Mouse (Mus musculus): ENCODE results near the gene Ccr9. TPM values are rescaled to one million over a fixed set of nuclear protein-coding genes. Genes with fewer than 3 reads are reported as not detected.
A peak's percentile ranks its signal among the peaks of the same experiment; 100 is the strongest.

The Ccr9 gene
- total RNA-seq, 4 experiments from 2014 or later = 0.23 TPM; not detected in 3

DNA sequence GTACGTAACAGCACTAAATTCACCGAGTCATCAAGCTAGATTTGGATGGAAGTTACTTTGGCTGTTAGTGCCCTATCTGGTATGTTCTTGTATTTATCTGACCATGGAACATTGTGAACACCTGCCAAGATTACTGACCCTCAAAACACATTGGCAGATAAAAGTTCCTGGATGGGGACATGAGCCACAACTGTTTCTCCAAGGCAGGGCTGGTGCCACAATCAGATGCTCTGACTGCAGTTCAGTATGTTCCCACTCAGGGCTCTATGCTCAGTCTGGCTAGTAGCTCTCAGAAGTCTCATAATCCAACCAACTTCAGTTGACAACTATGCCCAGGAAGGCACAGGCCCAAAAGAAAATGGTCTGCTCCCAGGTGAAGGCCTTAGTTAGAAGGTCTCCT lies 124.2 kb downstream of the Ccr9 start:
- no peak for DNase-seq (ENCODE audit: low spot score)

DNA sequence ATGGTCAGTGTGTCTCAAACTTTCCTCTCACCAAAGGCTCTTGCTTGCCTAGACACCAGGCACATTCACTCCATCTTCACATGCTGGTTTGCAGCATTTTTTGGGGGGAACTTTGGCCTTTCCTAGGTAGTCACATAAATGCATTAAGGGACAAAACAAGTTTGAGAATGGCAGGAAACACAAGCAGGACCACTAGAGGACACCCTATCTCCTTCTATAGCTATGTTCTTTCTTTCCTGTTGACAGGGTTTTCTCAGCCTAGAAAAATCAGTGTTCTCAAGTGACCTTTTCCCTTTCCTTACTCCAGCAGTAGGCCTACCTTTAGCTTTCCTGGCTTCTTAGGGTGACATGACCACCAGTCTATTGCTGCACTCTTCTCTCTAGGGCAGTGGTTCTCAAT lies 124.7 kb downstream of the Ccr9 start:
- no peak for DNase-seq (ENCODE audit: low spot score)

DNA sequence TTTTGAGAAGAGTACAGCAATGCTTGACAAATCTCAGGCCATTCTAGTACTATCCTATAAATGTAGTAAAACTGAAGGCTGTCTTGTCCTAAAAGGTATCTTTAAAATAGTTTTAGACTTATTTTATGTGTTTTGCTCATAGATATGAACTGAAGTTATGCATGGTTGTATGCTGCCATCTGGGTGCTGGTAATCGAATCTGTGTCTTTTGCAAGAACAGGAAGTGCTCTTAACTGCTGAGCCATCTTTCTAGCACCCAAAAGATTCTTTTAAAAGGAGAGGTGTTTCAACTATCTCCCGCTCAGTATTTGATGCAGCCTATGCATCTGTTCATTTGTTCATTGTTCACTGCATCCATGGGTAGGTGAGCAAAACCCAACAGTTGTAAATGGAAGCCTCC lies 127.0 kb downstream of the Ccr9 start:
- DNase-seq (ENCODE audit: low spot score) = no peak

DNA sequence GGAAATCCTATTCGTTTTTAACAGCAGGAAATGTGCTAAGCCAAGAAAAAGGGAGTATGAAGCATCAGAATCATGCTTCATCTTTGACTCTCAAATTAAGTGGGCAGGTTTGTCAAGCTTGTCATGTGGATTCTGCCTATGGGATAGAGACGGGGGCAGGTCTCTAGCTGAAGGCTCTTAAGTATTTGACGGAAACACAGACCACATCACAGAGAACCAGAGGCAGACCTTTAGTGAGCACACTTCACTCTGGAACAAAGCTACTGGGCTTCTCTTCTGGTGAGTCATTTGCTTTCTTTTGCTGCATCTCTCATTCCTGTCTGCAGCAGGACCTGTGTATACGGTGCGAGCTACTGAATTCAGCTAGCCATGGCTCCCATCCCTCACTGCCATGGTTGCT lies 128.0 kb downstream of the Ccr9 start, which contains the start of gene Cxcr6:
Gene Cxcr6, plus strand, starts transcription at position 209 of the 400 bp plus-strand sequence.
- no peak for DNase-seq (ENCODE audit: low spot score)

DNA sequence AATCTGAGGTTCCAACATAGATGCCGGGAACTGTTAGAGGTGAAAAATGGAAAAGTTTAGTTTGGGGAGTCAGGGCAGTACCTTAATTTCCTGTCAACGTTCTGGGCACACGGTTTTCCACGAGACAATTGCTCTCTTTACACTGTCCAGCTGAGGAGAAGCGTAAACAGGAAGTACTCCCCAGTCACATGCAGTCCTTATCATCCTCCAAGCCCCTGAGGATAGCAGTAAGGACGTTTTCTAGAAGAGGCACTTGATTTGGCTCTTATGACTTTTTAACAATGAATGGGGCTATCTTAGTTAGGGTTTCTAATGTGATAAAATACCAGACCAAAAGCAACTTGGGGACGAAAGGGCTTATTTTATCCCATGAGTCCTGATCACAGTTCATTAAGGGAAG lies 130.3 kb downstream of the Ccr9 start:
- peak; percentile 33 for DNase-seq (ENCODE audit: low spot score)

DNA sequence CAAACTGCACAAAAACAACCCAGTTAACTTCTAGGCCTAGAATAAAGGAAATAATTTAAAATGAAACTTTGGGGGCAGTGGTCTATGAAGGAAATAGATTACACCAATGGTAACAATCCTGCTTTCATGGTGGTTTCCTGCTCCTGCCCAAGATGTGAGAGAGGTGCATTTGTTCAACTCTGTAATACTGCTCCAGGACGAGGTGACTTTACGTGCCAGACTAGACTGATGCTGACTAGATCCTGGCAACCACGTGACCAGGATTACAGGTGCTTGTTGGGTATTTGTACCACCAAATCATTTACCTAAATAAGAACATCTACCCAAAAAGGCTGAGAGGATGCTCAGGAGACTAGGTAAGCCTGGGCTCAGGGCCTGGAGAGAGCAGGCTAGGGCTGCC lies 133.6 kb downstream of the Ccr9 start:
- no peak for DNase-seq (ENCODE audit: low spot score)

DNA sequence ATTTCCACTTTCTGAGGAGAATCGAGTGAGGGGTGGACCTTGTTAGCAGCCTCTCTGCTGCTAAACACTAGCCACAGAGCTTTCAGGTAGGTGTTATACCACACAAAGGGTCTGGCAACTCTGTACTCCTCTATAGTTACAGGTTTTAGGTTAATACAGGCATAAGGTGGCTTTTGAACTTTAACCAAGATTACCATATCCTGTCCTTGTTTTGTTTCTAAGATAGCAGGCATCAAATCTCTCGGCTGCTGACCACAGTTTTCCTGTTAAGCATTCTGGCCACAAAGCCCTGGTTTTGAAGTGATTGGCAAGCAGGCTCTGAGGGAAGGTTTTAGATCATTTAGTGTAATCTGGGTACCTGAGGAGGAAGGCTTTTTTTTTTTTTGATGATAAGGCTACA lies 136.1 kb downstream of the Ccr9 start:
- no peak for DNase-seq (ENCODE audit: low spot score)

DNA sequence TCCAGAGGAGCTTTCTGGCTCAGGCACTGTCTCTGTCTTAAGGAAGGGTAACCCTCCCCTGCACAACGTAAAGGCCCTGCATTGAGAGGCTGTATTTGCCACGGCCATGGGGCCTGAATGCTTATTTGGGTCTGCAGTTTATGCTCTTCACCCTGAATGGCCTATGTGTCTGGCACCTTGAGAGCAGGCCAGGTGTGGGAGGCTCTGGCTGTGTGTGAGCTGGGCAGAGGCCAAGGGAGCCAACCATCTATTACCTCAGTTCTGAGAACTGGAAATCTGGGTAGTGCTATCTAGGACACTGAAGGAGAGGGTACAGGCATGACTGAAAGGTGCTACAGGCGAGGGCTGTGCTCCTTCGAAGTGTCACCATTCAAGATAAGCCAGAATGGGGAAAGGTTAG lies 136.6 kb downstream of the Ccr9 start:
- DNase-seq (ENCODE audit: low spot score) = no peak

DNA sequence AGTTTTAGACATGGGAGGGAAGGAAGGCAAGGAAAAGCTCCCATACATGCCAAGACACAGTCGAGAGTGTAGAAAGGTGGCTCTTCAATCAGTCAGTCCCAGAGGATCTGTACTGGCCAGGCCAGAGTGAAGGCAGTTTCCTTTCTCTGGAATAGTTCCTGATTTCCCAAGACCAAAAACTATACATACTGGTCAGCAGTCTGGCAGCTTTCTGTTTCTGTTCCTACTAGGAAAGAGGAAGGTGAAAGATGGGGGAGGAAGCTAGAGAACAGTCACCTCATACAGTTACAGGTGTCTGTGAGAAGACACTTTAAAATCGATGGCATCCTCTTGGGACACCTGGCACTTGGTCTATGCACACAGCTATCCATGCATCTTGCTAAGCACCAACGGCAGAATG lies 137.2 kb downstream of the Ccr9 start:
- DNase-seq (ENCODE audit: low spot score) = peak; percentile 20

DNA sequence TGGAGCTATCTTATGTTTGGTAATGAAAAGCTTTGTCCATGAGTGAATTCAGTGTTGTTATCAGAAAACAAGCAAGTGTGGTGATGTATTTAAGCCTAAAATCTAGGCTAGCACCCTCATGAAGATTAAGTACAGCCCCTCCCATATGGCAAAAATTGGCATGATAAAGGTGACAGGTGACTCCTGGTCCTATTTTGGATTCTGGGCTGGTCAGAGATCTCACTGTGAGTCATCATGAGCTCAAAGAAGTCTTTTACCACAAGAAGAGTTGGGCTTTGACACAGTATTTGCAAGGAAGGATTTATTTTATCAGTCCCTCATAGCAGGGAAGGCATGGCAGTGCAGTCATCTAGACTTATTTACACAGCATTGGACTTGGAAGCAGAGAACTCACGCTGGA lies 137.8 kb downstream of the Ccr9 start:
- DNase-seq (ENCODE audit: low spot score) = no peak

DNA sequence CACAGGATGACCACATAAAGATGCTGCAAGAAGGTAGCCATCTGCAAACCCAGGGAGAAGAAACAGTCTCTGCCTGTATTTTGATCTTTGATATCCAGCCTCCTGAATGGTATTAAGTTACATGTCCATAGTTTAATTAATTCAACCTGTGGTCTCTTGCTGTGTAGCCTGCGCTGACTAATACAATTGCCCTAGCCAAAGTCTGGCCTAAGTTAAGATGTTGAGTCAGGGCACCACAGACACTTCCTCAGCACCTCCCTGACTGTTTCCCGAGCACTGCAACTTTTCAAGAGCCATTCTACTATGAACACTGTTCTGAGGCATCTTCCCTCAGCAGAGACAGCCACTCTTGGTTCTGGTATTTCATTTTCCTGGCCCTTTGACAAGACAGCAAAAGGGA lies 140.4 kb downstream of the Ccr9 start:
- DNase-seq (ENCODE audit: low spot score) = no peak

DNA sequence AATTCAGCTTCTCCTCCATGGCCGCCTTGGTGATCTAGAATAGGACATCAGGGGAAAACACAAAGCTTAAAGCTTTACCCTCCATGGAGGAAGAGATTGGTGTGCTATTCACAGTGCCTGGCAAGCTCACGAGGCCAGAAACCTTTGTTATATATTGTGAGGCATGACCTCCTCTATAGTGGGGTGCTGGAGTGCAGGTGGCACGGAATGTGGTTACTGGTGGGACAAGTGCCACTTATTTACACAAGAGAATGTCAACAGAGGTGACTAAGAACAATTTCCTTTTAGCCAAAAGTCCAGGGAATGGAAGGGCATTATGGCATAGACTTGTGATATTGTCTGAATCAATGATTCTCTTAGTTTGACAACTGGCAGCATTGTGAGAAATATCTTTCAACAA lies 148.4 kb downstream of the Ccr9 start:
- DNase-seq (ENCODE audit: low spot score) = no peak

DNA sequence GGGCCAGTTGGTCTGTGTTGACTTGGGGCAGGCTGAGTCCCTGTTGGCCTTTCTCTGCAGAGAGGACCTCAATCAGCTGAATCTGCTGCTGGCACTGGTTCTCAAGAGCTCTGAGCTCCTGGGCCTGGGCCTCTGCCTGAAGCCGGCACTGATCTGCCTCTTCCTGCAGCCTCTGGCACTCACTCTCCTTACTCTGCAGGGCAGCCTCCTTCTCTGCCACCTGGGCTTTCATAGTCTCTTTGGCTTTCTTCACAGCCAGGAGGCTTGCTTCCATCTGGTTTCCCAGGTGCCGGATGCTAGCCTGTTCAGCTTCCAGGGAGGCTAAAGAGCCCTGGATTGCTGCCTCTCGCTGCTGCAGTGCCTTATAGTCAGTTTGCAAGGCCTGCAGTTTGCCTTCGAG lies 150.7 kb downstream of the Ccr9 start:
- DNase-seq (ENCODE audit: low spot score) = no peak

Other genes with a start within 250 kb of the Ccr9 start
- 10 to 100 TPM; 34.0 to 52.2 (median 36.9) TPM for gene Limd1, start 199.7 kb upstream of the Ccr9 start, total RNA-seq (2022)
- gene Sacm1l, start 148.7 kb upstream of the Ccr9 start, total RNA-seq (2022) = 10 to 100 TPM; 29.5 to 36.0 (median 32.5) TPM
- gene Slc6a20b, start 45.9 kb upstream of the Ccr9 start, total RNA-seq (2022) = not detected
- not detected for gene Slc6a20a, start 446 bp downstream of the Ccr9 start, total RNA-seq (2022)
- 10 to 100 TPM; 38.8 to 45.6 (median 42.2) TPM for gene Lztfl1, start 39.3 kb downstream of the Ccr9 start, total RNA-seq (2022)
- under 1 TPM in 2 of 4 experiments, not detected in 2; 0.22 TPM for gene Cxcr6, start 128.0 kb downstream of the Ccr9 start, total RNA-seq (2022)
- 100 to 1,000 TPM; 277 to 295 (median 286) TPM for gene Fyco1, start 173.5 kb downstream of the Ccr9 start, total RNA-seq (2022)
- gene Xcr1, start 183.6 kb downstream of the Ccr9 start, total RNA-seq (2022) = not detected